ENCODE assay signal across 8 mouse cellular contexts in the genomic region with DNA sequence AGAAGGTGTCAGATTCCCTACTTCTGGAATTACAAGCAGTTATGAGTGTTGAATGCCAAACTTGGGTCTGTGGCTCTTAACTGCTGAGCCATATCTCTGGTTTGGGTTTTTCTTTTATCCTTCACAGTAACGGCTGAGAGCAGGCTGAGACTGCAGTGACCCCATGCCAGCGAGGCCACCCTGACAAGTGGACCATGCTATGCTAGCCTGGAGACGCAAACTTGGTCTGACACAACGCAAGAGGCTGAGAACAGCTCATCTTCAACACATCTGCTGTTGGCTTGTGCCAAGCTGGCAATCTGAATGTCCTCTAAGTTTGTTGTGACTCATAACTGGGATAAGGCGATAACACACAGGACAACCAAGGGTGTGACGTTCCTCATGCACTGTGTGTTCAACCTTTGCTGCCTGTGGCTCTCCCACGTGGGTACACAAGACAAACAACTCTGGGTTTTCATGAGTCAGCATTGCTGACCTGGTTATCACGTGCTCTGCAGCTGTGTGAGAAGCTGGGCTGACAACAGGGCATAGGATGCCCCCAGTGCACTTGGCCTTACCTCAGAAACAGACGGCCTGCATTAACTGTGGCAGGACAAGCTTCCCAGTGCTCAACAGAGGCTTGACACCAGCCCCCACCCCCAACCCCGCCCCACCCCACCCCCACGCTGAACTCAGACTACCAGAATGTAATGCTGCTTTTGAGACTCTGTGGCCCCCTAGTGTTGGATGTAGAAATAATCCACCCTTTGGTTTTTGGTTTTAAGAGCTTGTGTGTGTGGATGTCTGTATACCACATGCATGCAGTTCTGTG. TPM values are rescaled to one million over a fixed set of nuclear protein-coding genes. Genes with fewer than 3 reads are reported as not detected.
DNase-seq lines count a peak whose midpoint lies in the region; ATAC-seq and TF ChIP-seq lines count a peak whose summit lies in the region.

No protein-coding gene starts in this region.

- H3K4me3 ChIP-seq in embryonic facial prominence, embryonic 10.5 days = no peak overlapping the region
- H3K4me3 ChIP-seq in heart, adult 2 months = no peak overlapping the region
- H3K4me3 ChIP-seq in liver, embryonic 14.5 days (ENCODE audit: insufficient read depth in 1 of 2, low read depth in 2 of 2, low read length in 2 of 2) = no peak overlapping the region

- no peaks in the 10 kb centered on the region for H3K27me3 ChIP-seq in embryonic facial prominence, embryonic 10.5 days (replicated peaks; ENCODE audit: low read depth, poor library complexity, severe bottlenecking)
- no peaks in the 10 kb centered on the region for H3K27me3 ChIP-seq in heart, adult 2 months (ENCODE audit: control insufficient read depth, insufficient read depth, low read length)
- no peaks in the 10 kb centered on the region for H3K27me3 ChIP-seq in liver, embryonic 14.5 days (ENCODE audit: control insufficient read depth, insufficient read depth, low read length)

- peaks cover 32% of the 10 kb centered on the region for H3K36me3 ChIP-seq in embryonic facial prominence, embryonic 10.5 days (replicated peaks)
- H3K36me3 ChIP-seq in heart, adult 2 months (ENCODE audit: control insufficient read depth, insufficient read depth, low read length) = no peaks in the 10 kb centered on the region
- H3K36me3 ChIP-seq in liver, embryonic 14.5 days (replicated peaks; ENCODE audit: control insufficient read depth, insufficient read depth, low read depth) = peaks cover 27% of the 10 kb centered on the region

- peaks cover 14% of the 10 kb centered on the region for H3K4me1 ChIP-seq in embryonic facial prominence, embryonic 10.5 days
- peaks cover 5% of the 10 kb centered on the region for H3K4me1 ChIP-seq in heart, adult 2 months (ENCODE audit: control insufficient read depth, insufficient read depth, low read length)
- H3K4me1 ChIP-seq in liver, embryonic 14.5 days (replicated peaks; ENCODE audit: control insufficient read depth in 2 of 2, insufficient read depth in 2 of 2, low read length in 1 of 2) = peaks cover 29 to 42% of the 10 kb centered on the region in 2 experiments

- H3K27ac ChIP-seq in embryonic facial prominence, embryonic 10.5 days (replicated peaks) = no peak overlapping the region; the same call in 1 of the 2 replicates
- peak overlapping the region; percentile 60 for H3K27ac ChIP-seq in heart, adult 2 months
- H3K27ac ChIP-seq in liver, embryonic 14.5 days = peak overlapping the region; percentile 97

- ATAC-seq in liver, embryonic 14.5 days (ENCODE audit: insufficient read depth) = peak; percentile 92

- TF ChIP-seq CTCF in heart, adult 2 months (IDR thresholded peaks at IDR 0.05) = peak; percentile 65
- peak; percentile 64 for TF ChIP-seq CTCF in liver, embryonic 14.5 days (IDR thresholded peaks at IDR 0.05; ENCODE audit: low read depth)

- no peaks in the 10 kb centered on the region for H3K9me3 ChIP-seq in embryonic facial prominence, embryonic 10.5 days
- no peaks in the 10 kb centered on the region for H3K9me3 ChIP-seq in liver, embryonic 14.5 days (ENCODE audit: control insufficient read depth, low read length)

- H3K9ac ChIP-seq in heart, adult 2 months (ENCODE audit: low read depth, low read length) = no peak overlapping the region
- H3K9ac ChIP-seq in liver, embryonic 14.5 days (replicated peaks) = peak overlapping the region; percentile 59

- no peak for TF ChIP-seq POLR2A in heart, adult 2 months (IDR thresholded peaks at IDR 0.05; ENCODE audit: insufficient read depth, low read depth, low read length)

- DNase-seq in A20 (ENCODE audit: low read depth, low spot score) = peak; percentile 61
- DNase-seq in WW6 (ENCODE audit: low read depth, low spot score) = peak; percentile 57
- peak; percentile 78 for DNase-seq in embryonic facial prominence, embryonic 10.5 days (ENCODE audit: low spot score)
- peak; percentile 55 to 67 for DNase-seq in heart, adult 2 months
- DNase-seq in kidney, adult 18-20 months = peak; percentile 76
- peak; percentile 94 to 99 (median 96) for DNase-seq in liver, embryonic 14.5 days (ENCODE audit: low read depth in 3 of 3, low spot score in 3 of 3)
- peak; percentile 50 for DNase-seq in neural tube, embryonic 10.5 days (ENCODE audit: extremely low spot score, low spot score)
- DNase-seq in thymus, postnatal 0 days (ENCODE audit: low spot score) = peak; percentile 64

- WGBS in embryonic facial prominence, embryonic 10.5 days = 43% methylated on average over 11 of the region's 11 CpGs
- 21% methylated on average over 11 of the region's 11 CpGs for WGBS in heart, adult 2 months
- 8% methylated on average over 11 of the region's 11 CpGs for WGBS in liver, embryonic 14.5 days (ENCODE audit: insufficient replicate concordance)

- peak; percentile 67; the same call in 1 of the 2 replicates for TF ChIP-seq EP300 in heart, adult 2 months (IDR thresholded peaks at IDR 0.05; ENCODE audit: insufficient read depth, low read depth, low read length)
- peak; percentile 97 for TF ChIP-seq EP300 in liver, embryonic 14.5 days (IDR thresholded peaks at IDR 0.05; ENCODE audit: low read depth)

- H3K79me2 ChIP-seq in heart, adult 2 months (replicated peaks; ENCODE audit: control insufficient read depth, insufficient read depth, low read length) = no peaks in the 10 kb centered on the region

- intact Hi-C loops in heart, adult 2 months (cut with DNase I) = no loop called here

- H3K4me2 ChIP-seq in liver, embryonic 14.5 days (ENCODE audit: low read depth) = peak overlapping the region; percentile 53

RNA-seq across cellular contexts. Expression of gene Atg14, which starts 36.9 kb away (rescaled TPM):
- polyA plus RNA-seq in embryonic facial prominence, embryonic 10.5 days (2016; fragmentation: Nextera tagmentation; extraction: Ambion mirVana) = 18.5 and 19.4 TPM in 2 replicates
- 10 to 100 TPM in 1 of 2 experiments, 1 to 10 TPM in 1; 7.9 to 11.6 TPM for total RNA-seq in heart, adult 2 months (2021)
- polyA plus RNA-seq in heart, adult 2 months (2012; rRNA removed) = 6.4 and 8.6 TPM in 2 replicates
- 3.0 and 3.7 TPM in 2 replicates for polyA plus RNA-seq in liver, embryonic 14.5 days (2012; rRNA removed)
- polyA plus RNA-seq in liver, embryonic 14.5 days (2014; fragmentation: Nextera tagmentation; extraction: Ambion mirVana) = 5.9 and 6.1 TPM in 2 replicates
- polyA plus RNA-seq in thymus, postnatal 0 days (2015; fragmentation: Nextera tagmentation; extraction: Ambion mirVana) = 9.8 and 10.3 TPM in 2 replicates
